Mouse (Mus musculus) forebrain, embryonic 13.5 days (tissue): ENCODE results near the gene Fbxw9. TPM values are rescaled to one million over a fixed set of nuclear protein-coding genes. Genes with fewer than 3 reads are reported as not detected.
"Not testable (repeated sequence)": the region's sequence is repeated elsewhere in the genome, so short reads cannot be mapped to it uniquely, and the experiment has no call there.

Experiments
- ATAC-seq: fragments of 200-750 bp; cut with Nextera tagmentation; 2 replicates; pipeline ENCODE4 v1.8.0; 2017
- H3K27ac ChIP-seq: fragments of 300-500 bp; sonication (generic); 2 replicates; pipeline ENCODE4 v1.5.1; 2015; ENCODE audit warnings: inconsistent platforms, mild to moderate bottlenecking, moderate library complexity
- H3K27me3 ChIP-seq: fragments of 300-500 bp; sonication (generic); 2 replicates; pipeline ENCODE4 v1.6.1; 2015; ENCODE audit warnings: mild to moderate bottlenecking, inconsistent platforms
- H3K36me3 ChIP-seq: fragments of 300-500 bp; sonication (generic); 2 replicates; pipeline ENCODE4 v1.6.1; 2015; ENCODE audit warnings: mild to moderate bottlenecking, inconsistent platforms; ENCODE audit not compliant: poor library complexity, severe bottlenecking
- H3K4me1 ChIP-seq: fragments of 300-500 bp; sonication (generic); 2 replicates; pipeline ENCODE4 v1.6.1; 2015; ENCODE audit warnings: inconsistent platforms
- H3K4me2 ChIP-seq: fragments of 300-500 bp; sonication (generic); 2 replicates; pipeline ENCODE4 v1.6.1; 2015; ENCODE audit warnings: inconsistent platforms, mild to moderate bottlenecking, moderate library complexity
- H3K4me3 ChIP-seq: fragments of 300-500 bp; sonication (generic); 2 replicates; pipeline ENCODE4 v1.5.1; 2015; ENCODE audit warnings: mild to moderate bottlenecking, inconsistent platforms
- H3K9ac ChIP-seq: fragments of 300-500 bp; sonication (generic); 2 replicates; pipeline ENCODE4 v1.6.1; 2015; ENCODE audit warnings: mild to moderate bottlenecking, inconsistent platforms
- H3K9me3 ChIP-seq: fragments of 300-500 bp; sonication (generic); replicated peaks from 2 replicates; pipeline ENCODE4 v1.6.1; 2016; ENCODE audit warnings: inconsistent platforms
- WGBS: fragments of 180-500 bp; shearing (Covaris S2); methylation state at CpG from one replicate; pipeline ENCODE4 v1.1.7; 2015; 5-methylcytosine and 5-hydroxymethylcytosine counted together
- polyA plus RNA-seq: library from polyadenylated mRNA; unstranded; fragments of >200 nt; fragmentation: Nextera tagmentation; extraction: Ambion mirVana; gene quantifications from 2 replicates; pipeline ENCODE4 v1.2.1, GENCODE M21; 2015

Fbxw9 gene
- polyA plus RNA-seq, 1 experiment from 2014 or later = 39.4 TPM

DNA sequence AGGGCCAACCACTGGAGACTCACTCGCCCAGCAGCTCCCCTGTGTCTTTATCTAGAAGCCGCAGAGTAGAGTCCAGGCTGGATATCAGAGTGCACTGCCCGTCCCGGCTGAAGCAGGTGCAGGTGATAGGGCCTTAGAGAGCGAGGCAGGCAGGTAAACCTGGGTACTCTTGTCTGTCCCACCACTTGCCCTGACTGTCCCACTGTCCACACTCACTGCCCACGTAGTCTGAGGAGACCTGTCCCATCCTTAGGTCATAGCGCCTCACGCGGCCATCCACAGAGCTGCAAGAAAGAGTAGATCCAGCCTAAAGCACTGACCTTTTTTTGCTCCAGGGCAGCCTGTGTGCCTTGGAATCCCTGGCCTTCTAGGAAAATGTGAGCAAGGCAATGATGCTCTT is 16.1 kb downstream of the Fbxw9 start:
- Histone ChIP-seq H3K36me3 (peaks cover 54% of the 10 kb centered on the region), H3K9me3 (no peaks in the 10 kb centered on the region), H3K4me3 (no peak overlapping the region), H3K27me3 (no peaks in the 10 kb centered on the region), H3K4me2 (no peak overlapping the region), H3K27ac (no peak overlapping the region), H3K9ac (no peak overlapping the region), H3K4me1 (peaks cover 22% of the 10 kb centered on the region)
- 75% methylated on average over 9 of the region's 9 CpGs for WGBS
- no peak for ATAC-seq

DNA sequence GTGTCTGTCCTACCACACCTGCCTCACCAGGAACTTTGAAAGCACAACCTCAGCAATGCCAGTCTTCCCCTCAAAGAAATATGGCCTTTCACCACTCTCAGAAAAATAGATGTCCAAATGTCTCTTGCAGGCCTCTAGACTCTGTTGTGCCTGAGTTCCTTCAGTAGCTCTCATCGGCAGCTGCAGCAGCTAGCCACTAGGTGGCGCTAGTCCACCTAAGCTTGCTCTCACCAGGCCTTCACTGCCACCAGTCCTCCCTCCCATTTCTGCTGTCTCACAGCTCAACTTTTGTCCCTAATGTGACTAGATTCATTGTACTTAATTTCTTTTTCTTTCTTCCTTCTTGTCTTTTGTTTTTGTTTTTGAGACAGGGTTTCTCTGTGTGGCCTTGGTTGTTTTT is 17.1 kb downstream of the Fbxw9 start:
- no peak overlapping the region for H3K9ac ChIP-seq
- H3K27ac ChIP-seq = no peak overlapping the region
- H3K4me2 ChIP-seq = no peak overlapping the region
- no peaks in the 10 kb centered on the region for H3K9me3 ChIP-seq
- 0% methylated on average over 2 of the region's 2 CpGs for WGBS
- 0 out of 2 replicates have a peak, but pooled peaks have one; percentile 57 for ATAC-seq
- H3K4me1 ChIP-seq = peaks cover 28% of the 10 kb centered on the region
- H3K27me3 ChIP-seq = no peaks in the 10 kb centered on the region
- no peak overlapping the region for H3K4me3 ChIP-seq
- peaks cover 54% of the 10 kb centered on the region for H3K36me3 ChIP-seq

GRCm38 (mm10) chr8:85080214-85080531 is 20.3 kb downstream of the Fbxw9 start:
- Histone ChIP-seq H3K36me3 (peaks cover 39% of the 10 kb centered on the region), H3K27me3 (no peaks in the 10 kb centered on the region), H3K4me3 (peak overlapping the region; percentile 95), H3K9ac (peak overlapping the region; percentile 93), H3K4me1 (peaks cover 36% of the 10 kb centered on the region), H3K4me2 (peak overlapping the region; percentile 96), H3K27ac (no peak overlapping the region), H3K9me3 (no peaks in the 10 kb centered on the region)
- no peak for ATAC-seq
- 1% methylated on average over 25 of the region's 25 CpGs for WGBS

- Histone ChIP-seq H3K9ac (peak within 1 kb of the TSS; percentile 93), H3K4me3 (peak within 1 kb of the TSS; percentile 95), H3K27me3 (no peaks in the 10 kb centered on the region), H3K27ac (no peak within 1 kb of the TSS), H3K4me1 (peaks cover 36% of the 10 kb centered on the region), H3K9me3 (no peaks in the 10 kb centered on the region), H3K4me2 (peak within 1 kb of the TSS; percentile 96), H3K36me3 (peaks cover 39% of the 10 kb centered on the region)
- ATAC-seq = peak; percentile 28
- under 1% methylated on average over 30 of the region's 30 CpGs for WGBS
Observed at GRCm38 (mm10) chr8:85080532-85081215, 20.8 kb downstream of the Fbxw9 start, which contains the start of gene Wdr83os. Gene Wdr83os, plus strand, starts transcription at chr8:85080740.

- ATAC-seq = peak; percentile 11; the same call in 1 of the 2 replicates
- Histone ChIP-seq H3K4me1 (peaks cover 36% of the 10 kb centered on the region), H3K27ac (no peak within 1 kb of the TSS), H3K36me3 (peaks cover 38% of the 10 kb centered on the region), H3K4me3 (peak within 1 kb of the TSS; percentile 95), H3K4me2 (peak within 1 kb of the TSS; percentile 96), H3K9me3 (no peaks in the 10 kb centered on the region), H3K27me3 (no peaks in the 10 kb centered on the region), H3K9ac (peak within 1 kb of the TSS; percentile 93)
- WGBS = 2% methylated on average over 9 of the region's 9 CpGs
Observed at GRCm38 (mm10) chr8:85081216-85081555, 21.3 kb downstream of the Fbxw9 start, which contains the start of gene Wdr83. Gene Wdr83, minus strand, starts transcription at chr8:85081306.

DNA sequence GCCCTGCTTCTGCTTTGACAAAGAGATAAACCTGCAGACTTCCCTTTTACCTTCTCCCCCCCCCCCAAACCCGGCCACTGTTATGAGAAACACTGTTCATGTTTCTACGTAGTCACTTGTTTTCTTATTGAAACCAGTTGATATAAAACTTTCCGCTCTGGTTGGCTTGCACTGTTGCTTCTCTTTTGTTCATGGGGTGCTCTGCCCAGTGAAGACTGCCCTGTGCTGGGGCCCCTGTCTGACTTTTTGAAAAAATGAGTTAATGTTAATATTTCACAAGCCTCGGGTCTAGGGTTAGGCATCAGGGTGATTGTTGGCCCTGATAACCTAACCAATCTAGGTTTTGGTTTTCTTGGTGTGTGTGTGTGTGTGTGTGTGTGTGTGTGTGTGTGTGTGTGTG is 22.3 kb downstream of the Fbxw9 start:
- H3K4me3 ChIP-seq = not testable (repeated sequence)
- peak overlapping the region; percentile 96 for H3K4me2 ChIP-seq
- WGBS = 99% methylated on average over 4 of the region's 4 CpGs

GRCm38 (mm10) chr8:85083108-85083813 is 23.4 kb downstream of the Fbxw9 start, which contains the start of gene Man2b1:
Gene Man2b1, plus strand, starts transcription at chr8:85083270.
- WGBS = under 1% methylated on average over 30 of the region's 30 CpGs
- H3K27me3 ChIP-seq = no peaks in the 10 kb centered on the region
- peak; percentile 80 for ATAC-seq
- peaks cover 46% of the 10 kb centered on the region for H3K36me3 ChIP-seq
- peak within 1 kb of the TSS; percentile 77 for H3K9ac ChIP-seq
- peaks cover 36% of the 10 kb centered on the region for H3K4me1 ChIP-seq
- peak within 1 kb of the TSS; percentile 96 for H3K4me2 ChIP-seq
- peak within 1 kb of the TSS; percentile 64 for H3K4me3 ChIP-seq
- no peaks in the 10 kb centered on the region for H3K9me3 ChIP-seq
- H3K27ac ChIP-seq = no peak within 1 kb of the TSS

More for the DNA sequence above, 22.3 kb downstream of the Fbxw9 start:
- not testable (repeated sequence) for H3K27me3 ChIP-seq, H3K27ac ChIP-seq, ATAC-seq, H3K9ac ChIP-seq, H3K9me3 ChIP-seq
- Histone ChIP-seq H3K4me1 (peaks cover 36% of the 10 kb centered on the region), H3K36me3 (peaks cover 41% of the 10 kb centered on the region)

GRCm38 (mm10) chr8:85084633-85085032 is 24.8 kb downstream of the Fbxw9 start:
- Histone ChIP-seq H3K4me1 (peaks cover 32% of the 10 kb centered on the region), H3K36me3 (peaks cover 44% of the 10 kb centered on the region), H3K4me2 (no peak overlapping the region), H3K27ac (no peak overlapping the region), H3K9me3 (no peaks in the 10 kb centered on the region), H3K9ac (no peak overlapping the region), H3K27me3 (no peaks in the 10 kb centered on the region), H3K4me3 (no peak overlapping the region)
- no peak for ATAC-seq
- 90% methylated on average over 8 of the region's 8 CpGs for WGBS

DNA sequence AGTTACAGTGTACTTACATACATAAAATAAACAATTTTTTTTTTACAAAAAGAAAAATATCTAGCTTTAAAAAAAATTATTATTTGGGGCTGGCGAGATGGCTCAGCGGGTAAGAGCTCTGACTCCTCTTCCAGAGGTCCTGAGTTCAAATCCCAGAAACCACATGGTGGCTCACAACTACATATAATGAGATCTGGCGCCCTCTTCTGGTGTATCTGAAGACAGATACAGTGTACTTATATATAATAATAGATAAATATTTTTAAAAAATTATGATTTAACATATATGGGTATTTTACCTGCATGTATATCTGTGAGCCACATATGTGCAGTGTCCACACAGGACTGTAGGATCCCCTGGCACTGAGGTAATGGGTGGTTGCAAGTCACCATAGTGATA is 26.4 kb downstream of the Fbxw9 start:
- Histone ChIP-seq H3K4me2 (no peak overlapping the region), H3K27ac (no peak overlapping the region), H3K4me3 (no peak overlapping the region), H3K4me1 (peaks cover 26% of the 10 kb centered on the region), H3K9me3 (no peaks in the 10 kb centered on the region), H3K27me3 (no peaks in the 10 kb centered on the region), H3K9ac (no peak overlapping the region), H3K36me3 (peaks cover 50% of the 10 kb centered on the region)
- ATAC-seq = no peak
- 75% methylated on average over 3 of the region's 3 CpGs for whole genome bisulfite sequencing

- H3K36me3 ChIP-seq = peaks cover 60% of the 10 kb centered on the region
- ATAC-seq = no peak
Observed at GRCm38 (mm10) chr8:85088771-85089170, 28.9 kb downstream of the Fbxw9 start.

DNA sequence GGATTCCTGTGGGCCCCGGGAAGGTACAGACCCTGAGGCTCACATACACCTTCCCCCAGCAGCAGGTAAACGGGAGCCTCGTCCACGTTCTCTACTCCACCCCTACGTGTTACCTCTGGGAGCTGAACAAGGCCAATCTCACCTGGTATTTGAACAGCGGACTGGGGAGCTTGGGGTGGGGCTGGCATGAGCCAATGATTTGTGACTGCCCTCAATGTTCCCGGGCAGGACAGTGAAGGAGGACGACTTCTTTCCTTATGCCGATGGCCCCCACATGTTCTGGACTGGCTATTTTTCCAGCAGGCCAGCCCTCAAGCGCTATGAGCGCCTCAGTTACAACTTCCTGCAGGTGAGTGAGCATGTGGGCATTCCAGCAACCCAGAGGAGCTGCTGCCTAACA is 31.0 kb downstream of the Fbxw9 start:
- ATAC-seq = no peak
- Histone ChIP-seq H3K9ac (no peak overlapping the region), H3K9me3 (no peaks in the 10 kb centered on the region), H3K27ac (no peak overlapping the region), H3K4me2 (no peak overlapping the region), H3K36me3 (peaks cover 69% of the 10 kb centered on the region), H3K4me1 (no peaks in the 10 kb centered on the region), H3K4me3 (no peak overlapping the region), H3K27me3 (no peaks in the 10 kb centered on the region)
- 91% methylated on average over 11 of the region's 11 CpGs for WGBS

More at GRCm38 (mm10) chr8:85088771-85089170, 28.9 kb downstream of the Fbxw9 start:
- Histone ChIP-seq H3K9me3 (no peaks in the 10 kb centered on the region), H3K27ac (no peak overlapping the region), H3K4me3 (no peak overlapping the region), H3K9ac (no peak overlapping the region), H3K4me2 (no peak overlapping the region), H3K27me3 (no peaks in the 10 kb centered on the region), H3K4me1 (peaks cover 6% of the 10 kb centered on the region)
- WGBS = 79% methylated on average over 2 of the region's 2 CpGs

DNA sequence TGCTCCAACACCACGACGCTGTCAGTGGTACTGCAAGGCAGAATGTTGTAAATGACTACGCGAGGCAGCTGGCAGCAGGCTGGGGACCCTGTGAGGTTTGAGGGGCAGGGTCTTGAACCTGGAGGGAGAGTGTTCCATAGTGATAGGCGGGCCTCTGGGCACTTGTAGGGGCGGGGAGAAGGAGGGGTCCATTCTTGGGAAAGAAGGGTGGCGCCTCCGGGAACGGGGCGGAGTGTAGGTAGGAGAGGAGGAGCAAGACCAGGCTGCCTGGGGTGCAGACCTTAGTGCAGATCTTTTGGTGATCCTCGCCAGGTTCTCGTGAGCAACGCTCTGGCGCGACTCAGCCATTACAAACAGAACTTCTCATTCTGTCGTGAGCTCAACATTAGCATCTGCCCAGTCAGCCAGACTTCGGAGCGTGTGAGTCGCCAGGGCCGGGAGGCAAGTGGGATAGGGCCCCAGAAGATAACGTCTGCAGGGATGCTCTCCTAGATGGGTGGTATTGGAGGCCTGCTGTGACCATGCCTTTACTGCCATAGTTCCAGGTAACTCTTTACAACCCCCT is 31.8 kb downstream of the Fbxw9 start:
- 34% methylated on average over 21 of the region's 21 CpGs for WGBS
- ATAC-seq = no peak
- H3K4me1 ChIP-seq = no peaks in the 10 kb centered on the region

More for the DNA sequence above, 31.8 kb downstream of the Fbxw9 start:
- Histone ChIP-seq H3K9ac (no peak overlapping the region), H3K27me3 (no peaks in the 10 kb centered on the region), H3K9me3 (no peaks in the 10 kb centered on the region), H3K36me3 (peaks cover 70% of the 10 kb centered on the region), H3K27ac (no peak overlapping the region), H3K4me3 (no peak overlapping the region), H3K4me2 (no peak overlapping the region)
